Mouse (Mus musculus): ENCODE data around the gene Olfr1413.

Olfr1413 gene

GRCm38 (mm10) chr1:92571022-92571421 is at the start of gene Olfr1413:
Olfr1413 (plus strand) TSS chr1:92571322.
- DNase-seq = no peak

DNA sequence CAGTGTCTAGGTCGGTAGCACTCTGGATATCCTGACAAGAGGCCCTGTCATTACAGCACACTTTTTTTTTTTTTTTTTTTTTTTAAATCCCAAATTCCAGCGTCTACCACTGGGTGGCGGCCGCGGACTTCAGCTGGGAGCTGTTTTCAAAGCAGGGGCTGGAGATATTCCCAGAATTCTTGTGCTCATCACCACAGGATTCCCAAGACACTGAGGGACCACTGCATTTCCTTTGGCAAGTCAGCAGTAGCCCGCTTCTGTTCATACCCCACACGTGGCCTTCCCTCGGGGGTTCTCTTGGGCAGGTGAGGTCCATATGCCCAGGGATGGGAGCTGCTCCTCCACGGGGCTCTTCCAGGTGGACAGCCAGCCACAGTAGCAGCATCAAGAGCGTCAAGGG is 49.7 kb upstream of the Olfr1413 start:
- DNase-seq = peak; percentile 69 to 77

- no peak for DNase-seq
Measured at GRCm38 (mm10) chr1:92523764-92524163, 47.4 kb upstream of the Olfr1413 start.

- DNase-seq = no peak
Measured at GRCm38 (mm10) chr1:92536972-92537371, 34.1 kb upstream of the Olfr1413 start.

DNA sequence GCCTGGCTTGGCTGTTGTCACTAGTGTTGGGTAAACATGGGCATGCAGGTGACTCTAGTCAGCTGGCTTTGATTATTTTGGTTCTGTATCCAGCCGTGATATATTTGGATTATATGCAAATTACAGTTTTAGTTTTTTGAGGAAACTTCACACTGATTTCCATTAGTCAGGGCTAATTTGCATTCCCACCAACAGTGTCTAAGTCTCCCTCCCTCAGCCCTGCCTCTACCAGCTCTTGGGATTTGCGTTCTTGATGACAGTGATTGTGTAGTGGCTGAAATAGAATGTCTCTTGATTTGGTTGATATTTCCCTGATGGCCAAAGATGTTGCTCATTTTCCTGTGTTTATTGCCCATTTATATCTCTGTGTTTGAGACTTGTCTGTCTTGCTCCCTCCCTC is 32.1 kb upstream of the Olfr1413 start:
- no peak for DNase-seq

DNA sequence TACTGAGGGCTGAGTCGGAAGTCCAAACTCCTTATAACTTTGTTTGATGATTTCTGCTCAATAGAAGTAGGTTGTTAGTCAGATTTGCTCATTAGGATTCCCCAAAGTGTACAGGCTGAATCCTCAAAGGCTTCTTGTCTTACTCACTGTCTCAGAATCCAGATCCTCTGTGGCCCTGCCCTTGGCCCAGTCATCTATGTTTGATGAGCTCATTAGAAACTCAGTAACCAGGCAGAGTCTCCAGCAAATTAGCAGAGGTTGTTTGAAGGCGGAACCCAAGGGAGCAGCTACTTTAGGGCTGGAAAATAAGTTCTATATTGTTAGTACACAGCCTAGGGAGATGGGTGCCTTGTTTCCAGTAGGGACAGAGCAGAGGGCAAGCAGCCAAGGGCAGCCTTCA is 25.2 kb upstream of the Olfr1413 start:
- DNase-seq = no peak

DNA sequence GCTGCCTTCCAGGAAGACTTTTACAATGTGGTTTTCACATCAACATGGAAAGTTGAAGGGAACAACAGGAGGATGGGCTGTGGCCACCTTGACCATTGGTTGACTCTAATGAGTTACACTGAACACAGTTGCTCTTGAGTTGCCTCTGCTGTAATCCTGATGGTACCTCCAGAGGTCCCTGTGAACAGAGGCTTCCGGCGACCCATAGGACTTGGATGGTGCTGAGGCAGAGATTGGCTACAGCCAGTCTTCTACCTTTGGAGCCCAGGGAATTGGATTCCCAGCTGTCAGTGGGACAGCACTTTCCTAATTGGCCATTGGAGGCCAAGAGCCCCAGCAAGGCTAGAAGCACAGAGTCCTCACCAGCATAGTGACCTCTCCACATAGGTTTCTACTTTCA is 14.4 kb downstream of the Olfr1413 start, which contains the start of gene Olfr1412:
TSS of gene Olfr1412 (plus strand) at position 301 of the 400 bp plus-strand sequence.
- no peak for DNase-seq

- DNase-seq = no peak
Measured at GRCm38 (mm10) chr1:92594111-92594510, 23.0 kb downstream of the Olfr1413 start, which contains the start of gene Olfr1411. Olfr1411 (plus strand) TSS chr1:92594411.

- DNase-seq = no peak
Measured at GRCm38 (mm10) chr1:92596019-92596418, 24.9 kb downstream of the Olfr1413 start.

- DNase-seq = no peak
Measured at GRCm38 (mm10) chr1:92605482-92605881, 34.4 kb downstream of the Olfr1413 start, which contains the start of gene Olfr1410. Olfr1410 (plus strand) TSS chr1:92605782.

DNA sequence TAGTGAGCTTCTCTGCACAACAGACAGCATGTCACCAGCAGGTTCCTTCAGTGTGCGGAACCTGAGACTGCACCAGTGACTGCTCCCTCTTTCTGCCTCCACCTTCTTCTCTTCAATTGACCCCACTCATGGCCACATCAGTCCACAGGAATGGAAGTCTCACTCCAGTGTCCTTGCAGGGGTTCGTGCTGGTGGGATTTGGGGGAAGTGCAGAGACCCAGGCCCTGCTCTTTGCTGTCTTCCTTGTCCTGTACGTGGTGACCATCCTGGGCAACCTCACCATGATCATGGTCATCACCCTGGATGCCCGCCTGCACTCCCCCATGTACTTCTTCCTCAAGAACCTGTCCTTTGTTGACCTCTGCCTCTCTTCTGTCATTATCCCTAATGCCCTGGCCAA is 36.6 kb downstream of the Olfr1413 start:
- DNase-seq = no peak

- DNase-seq = peak; percentile 63 to 79
Measured at GRCm38 (mm10) chr1:92611008-92611407, 39.9 kb downstream of the Olfr1413 start.

DNA sequence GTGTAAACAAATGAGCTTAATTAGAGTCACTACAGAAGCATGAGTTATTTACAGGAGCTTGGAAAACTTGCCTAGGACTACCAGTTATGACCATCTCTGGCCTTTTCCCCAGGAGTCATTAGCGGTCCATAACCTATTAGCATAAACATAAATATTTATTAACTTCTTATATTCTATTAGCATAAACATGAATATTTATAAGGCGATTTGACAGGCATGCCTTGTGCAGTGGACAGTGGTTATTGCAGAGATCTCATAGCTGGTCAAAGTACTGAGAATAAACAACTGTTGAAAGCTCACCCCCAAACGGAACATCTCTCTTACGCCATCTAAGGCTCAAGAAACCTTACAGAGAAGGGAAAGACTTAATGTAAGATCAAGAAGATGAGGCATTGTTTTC is 42.1 kb downstream of the Olfr1413 start:
- no peak for DNase-seq

DNA sequence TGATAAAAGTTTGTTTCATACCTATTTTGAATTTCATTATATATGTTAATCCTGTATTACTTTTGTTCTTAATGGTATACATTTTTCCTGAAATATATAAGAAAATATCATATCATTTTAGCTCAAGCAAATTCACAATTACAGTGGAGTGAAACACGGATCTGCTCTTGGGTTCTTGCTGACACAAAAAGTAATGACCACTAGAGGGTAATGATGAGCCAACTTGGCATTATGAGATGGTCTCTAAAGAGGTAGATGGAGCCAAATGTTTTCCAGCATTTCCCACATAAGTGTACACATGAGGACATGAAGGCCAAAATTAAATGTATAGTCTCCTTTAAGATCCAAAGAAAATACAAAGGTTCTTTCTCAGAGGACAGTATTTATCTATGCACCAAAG is 43.4 kb downstream of the Olfr1413 start:
- DNase-seq = no peak

GRCm38 (mm10) chr1:92616046-92616445 is 44.9 kb downstream of the Olfr1413 start:
- no peak for DNase-seq

DNA sequence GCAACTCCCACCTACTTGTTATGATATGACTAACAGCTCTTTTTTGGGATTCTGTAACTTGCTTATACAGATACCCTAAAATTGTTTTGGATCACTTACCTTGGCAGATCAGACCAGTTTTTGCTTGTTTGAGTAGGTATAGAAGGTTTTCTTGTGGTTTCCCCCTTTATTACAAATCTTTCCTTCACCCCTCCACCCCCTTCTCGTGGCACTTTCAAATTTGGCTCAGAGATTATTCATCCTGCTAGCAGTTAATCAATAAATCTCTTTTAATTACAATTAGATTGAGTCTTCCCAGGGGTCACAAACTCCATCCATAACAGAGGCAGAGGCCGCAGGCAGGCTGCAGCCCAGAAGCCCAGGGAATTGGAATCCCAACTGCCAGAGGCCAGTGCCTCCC is 46.4 kb downstream of the Olfr1413 start, which contains the start of gene Olfr12:
TSS of gene Olfr12 (plus strand) at position 301 of the 400 bp plus-strand sequence.
- no peak for DNase-seq

DNA sequence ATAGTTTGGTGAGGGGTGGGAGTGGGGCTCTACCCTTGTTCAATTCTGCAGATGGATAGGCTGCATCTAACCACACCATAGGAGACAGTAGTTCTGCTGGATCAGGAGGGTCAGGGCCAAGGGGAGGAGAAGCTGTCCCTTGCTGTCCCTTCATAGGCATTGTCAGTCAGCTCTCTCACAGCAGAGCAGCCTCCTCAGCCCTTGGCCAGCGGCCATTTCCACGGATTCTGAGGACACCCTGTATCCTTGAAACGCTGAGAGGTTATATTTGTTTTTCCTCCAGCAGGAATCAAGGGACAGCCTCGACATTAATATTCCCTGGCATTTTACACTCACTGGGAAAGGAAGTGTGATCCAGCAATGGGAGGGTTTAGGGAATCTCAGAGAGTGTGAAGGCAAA is 47.2 kb downstream of the Olfr1413 start:
- DNase-seq = no peak

Measured in cerebellum, postnatal 25 days (tissue).